Mouse (Mus musculus) myocyte (in vitro differentiated cells): ENCODE measurements around the gene Tspan18.

Experiments
- CEBPB ChIP-seq: IDR thresholded peaks from 2 replicates; pipeline ENCODE4 v1.6.1; 2011; ENCODE audit warnings: mild to moderate bottlenecking, moderate library complexity; ENCODE audit not compliant: poor library complexity, insufficient read depth, severe bottlenecking
- E2F4 ChIP-seq: IDR thresholded peaks from one replicate; pipeline ENCODE4 v1.6.1; 2011; ENCODE audit warnings: mild to moderate bottlenecking, control low read depth, moderate library complexity; ENCODE audit not compliant: insufficient read depth
- MAX ChIP-seq: IDR thresholded peaks from one replicate; pipeline ENCODE4 v1.6.1; 2011; ENCODE audit warnings: low read depth, mild to moderate bottlenecking, control low read depth
- POLR2A ChIP-seq: IDR thresholded peaks from one replicate; pipeline ENCODE4 v1.6.1; 2011; ENCODE audit warnings: low read depth, mild to moderate bottlenecking, control low read depth, moderate library complexity; ENCODE audit not compliant: insufficient read length
- REST ChIP-seq: IDR thresholded peaks from one replicate; pipeline ENCODE4 v1.6.1; 2011; ENCODE audit warnings: mild to moderate bottlenecking, control low read depth, moderate library complexity; ENCODE audit not compliant: insufficient read depth, insufficient read length
- SRF ChIP-seq: IDR thresholded peaks from one replicate; pipeline ENCODE4 v1.6.1; 2011; ENCODE audit warnings: low read depth; ENCODE audit not compliant: control insufficient read depth, insufficient read length
- TCF12 ChIP-seq: IDR thresholded peaks from one replicate; pipeline ENCODE4 v1.6.1; 2011; ENCODE audit warnings: mild to moderate bottlenecking, control low read depth; ENCODE audit not compliant: poor library complexity, insufficient read depth, severe bottlenecking
- USF1 ChIP-seq: IDR thresholded peaks from one replicate; pipeline ENCODE4 v1.6.1; 2011; ENCODE audit warnings: low read depth, mild to moderate bottlenecking, control low read depth, moderate library complexity

- TF ChIP-seq MAX, result no peak
- no peak for TF ChIP-seq E2F4
- TF ChIP-seq SRF, result no peak
- no peak for TF ChIP-seq USF1
- no peak for TF ChIP-seq POLR2A
- no peak for TF ChIP-seq CEBPB
- TF ChIP-seq REST, result no peak
- TF ChIP-seq TCF12, result no peak
Measured at GRCm38 (mm10) chr2:93217015-93217414, 117.3 kb downstream of the Tspan18 start.
